Mouse (Mus musculus): ENCODE data around the gene Ggta1.

DNA sequence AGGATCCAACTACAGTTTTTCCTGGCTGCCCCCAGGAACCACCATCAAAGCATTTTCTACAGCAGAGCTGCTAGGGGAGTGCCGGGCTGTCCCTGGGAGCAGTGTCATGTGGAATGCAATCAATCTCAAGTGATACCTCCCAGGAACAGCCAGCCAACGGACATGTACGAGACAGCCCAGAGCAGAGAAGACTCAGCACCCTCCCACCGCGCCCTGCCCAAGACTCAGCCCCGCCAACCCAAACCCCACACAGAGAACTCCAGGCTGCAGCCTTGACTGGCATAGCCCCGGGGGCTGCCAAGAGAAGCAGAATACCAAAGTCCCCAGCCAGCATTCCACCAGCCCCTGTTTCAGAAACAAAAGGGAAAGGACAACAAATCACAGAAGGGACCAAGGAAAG, 31.0 kb downstream of the Ggta1 start:
- no peak for TF ChIP-seq CTCF (IDR thresholded peaks at IDR 0.05; ENCODE audit: low read depth, low read length)
- no peak for TF ChIP-seq POLR2A (IDR thresholded peaks at IDR 0.05; ENCODE audit: extremely low read depth, insufficient read depth, low read length)
